Mouse (Mus musculus): Measurements from ENCODE around the gene 4921539E11Rik. TPM values are rescaled to one million over a fixed set of nuclear protein-coding genes. Genes with fewer than 3 reads are reported as not detected.

The 4921539E11Rik gene
- total RNA-seq (2021), result not detected
- long read RNA-seq, partial matches to known transcripts, result 0 of 2 reads
- long read RNA-seq, other reads (novel, unspliced or antisense), result 2 of 2 reads

GRCm38 (mm10) chr4:103290763-103291162, at the start of gene 4921539E11Rik:
Gene 4921539E11Rik (minus strand): TSS chr4:103290863.
- no peak for DNase-seq (ENCODE audit: low spot score in 2 of 2)

GRCm38 (mm10) chr4:103335134-103335533, 44.5 kb upstream of the 4921539E11Rik start:
- DNase-seq (ENCODE audit: low spot score in 2 of 2), result no peak

GRCm38 (mm10) chr4:103329348-103329747, 38.7 kb upstream of the 4921539E11Rik start:
- DNase-seq (ENCODE audit: low spot score in 2 of 2), result no peak

- peak in 1 of 2 experiments; percentile 18 for DNase-seq (ENCODE audit: low spot score in 2 of 2)
These were observed 36.3 kb upstream of the 4921539E11Rik start for GRCm38 (mm10) chr4:103326994-103327393.

GRCm38 (mm10) chr4:103324688-103325451, 34.2 kb upstream of the 4921539E11Rik start:
- DNase-seq (ENCODE audit: low spot score in 2 of 2), result peak in 1 of 2 experiments; percentile 9

- peak in 1 of 2 experiments; percentile 4 for DNase-seq (ENCODE audit: low spot score in 2 of 2)
These were observed 30.8 kb upstream of the 4921539E11Rik start for GRCm38 (mm10) chr4:103321461-103321860.

GRCm38 (mm10) chr4:103315861-103316260, 25.2 kb upstream of the 4921539E11Rik start:
- DNase-seq (ENCODE audit: low spot score in 2 of 2), result no peak

GRCm38 (mm10) chr4:103314526-103314910, 23.9 kb upstream of the 4921539E11Rik start:
- no peak for DNase-seq (ENCODE audit: low spot score in 2 of 2)

GRCm38 (mm10) chr4:103313587-103314525, 23.2 kb upstream of the 4921539E11Rik start, which contains the start of gene Oma1:
Gene Oma1 (plus strand): TSS chr4:103313812.
- peak; percentile 98 to 99 for DNase-seq (ENCODE audit: low spot score in 2 of 2)

GRCm38 (mm10) chr4:103303851-103304250, 13.2 kb upstream of the 4921539E11Rik start:
- no peak for DNase-seq (ENCODE audit: low spot score in 2 of 2)

- peak; percentile 23 to 49 for DNase-seq (ENCODE audit: low spot score in 2 of 2)
These were observed 8.7 kb upstream of the 4921539E11Rik start for GRCm38 (mm10) chr4:103299342-103299741.

GRCm38 (mm10) chr4:103288342-103288741, 2.3 kb downstream of the 4921539E11Rik start:
- no peak for DNase-seq (ENCODE audit: low spot score in 2 of 2)

- DNase-seq (ENCODE audit: low spot score in 2 of 2), result no peak
These were observed 17.6 kb downstream of the 4921539E11Rik start for GRCm38 (mm10) chr4:103273021-103273420.

- DNase-seq (ENCODE audit: low spot score in 2 of 2), result peak; percentile 9 to 24
These were observed 21.3 kb downstream of the 4921539E11Rik start for GRCm38 (mm10) chr4:103269336-103269735.

GRCm38 (mm10) chr4:103265166-103265565, 25.5 kb downstream of the 4921539E11Rik start:
- DNase-seq (ENCODE audit: low spot score in 2 of 2), result no peak

GRCm38 (mm10) chr4:103263812-103264396, 26.8 kb downstream of the 4921539E11Rik start:
- no peak for DNase-seq (ENCODE audit: low spot score in 2 of 2)

- DNase-seq (ENCODE audit: low spot score in 2 of 2), result no peak
These were observed 27.3 kb downstream of the 4921539E11Rik start for GRCm38 (mm10) chr4:103263378-103263777.

- DNase-seq (ENCODE audit: low spot score in 2 of 2), result no peak
These were observed 31.8 kb downstream of the 4921539E11Rik start for GRCm38 (mm10) chr4:103258817-103259216.

GRCm38 (mm10) chr4:103253846-103254245, 36.8 kb downstream of the 4921539E11Rik start:
- DNase-seq (ENCODE audit: low spot score in 2 of 2), result no peak

- DNase-seq (ENCODE audit: low spot score in 2 of 2), result no peak
These were observed 41.1 kb downstream of the 4921539E11Rik start for GRCm38 (mm10) chr4:103249436-103250085.

GRCm38 (mm10) chr4:103247813-103248212, 42.9 kb downstream of the 4921539E11Rik start:
- no peak for DNase-seq (ENCODE audit: low spot score in 2 of 2)
